Mouse (Mus musculus) thymus, adult 2 months (tissue): ENCODE results near the gene Ccdc125. TPM values are rescaled to one million over a fixed set of nuclear protein-coding genes. Genes with fewer than 3 reads are reported as not detected.
"Not testable (repeated sequence)": the region's sequence is repeated elsewhere in the genome, so short reads cannot be mapped to it uniquely, and the experiment has no call there.

Experiments used
- DNase-seq: peaks from one replicate; pipeline ENCODE4 v3.0.0; 2021
- H3K27ac ChIP-seq: fragments of 200-500 bp; 2 replicates; pipeline ENCODE4 v1.5.1; 2012; ENCODE audit warnings: low read length, control low read depth; ENCODE audit not compliant: control insufficient read depth, insufficient read depth
- H3K27me3 ChIP-seq: fragments of 200-500 bp; 2 replicates; pipeline ENCODE4 v1.6.1; 2012; ENCODE audit warnings: mild to moderate bottlenecking, low read length, moderate library complexity, mixed read lengths; ENCODE audit not compliant: control insufficient read depth, insufficient read depth
- H3K36me3 ChIP-seq: fragments of 200-500 bp; 2 replicates; pipeline ENCODE4 v1.6.1; 2012; ENCODE audit warnings: mild to moderate bottlenecking, low read length, moderate library complexity; ENCODE audit not compliant: control insufficient read depth, insufficient read depth
- H3K4me1 ChIP-seq: fragments of 200-500 bp; replicated peaks from 2 replicates; pipeline ENCODE4 v1.6.1; 2012; ENCODE audit warnings: low read length; ENCODE audit not compliant: control insufficient read depth, insufficient read depth
- H3K4me3 ChIP-seq: fragments of 200-500 bp; 2 replicates; pipeline ENCODE4 v1.5.1; 2012; ENCODE audit warnings: mild to moderate bottlenecking, low read length, control low read depth, moderate library complexity; ENCODE audit not compliant: control insufficient read depth, insufficient read depth
- CTCF ChIP-seq: fragments of 200-500 bp; IDR thresholded peaks from 2 replicates; pipeline ENCODE4 v1.5.1; 2012; ENCODE audit warnings: mild to moderate bottlenecking, control low read depth, low read length, moderate library complexity, borderline replicate concordance; ENCODE audit not compliant: control insufficient read depth, poor library complexity, insufficient read depth; ENCODE audit errors: extremely low read depth
- POLR2A ChIP-seq: fragments of 200-500 bp; IDR thresholded peaks from 2 replicates; pipeline ENCODE4 v1.6.1; 2012; ENCODE audit warnings: mild to moderate bottlenecking, low read length, control low read depth, moderate library complexity; ENCODE audit not compliant: control insufficient read depth, poor library complexity, insufficient read depth; ENCODE audit errors: extremely low read depth
- WGBS: fragments of 180-500 bp; shearing (Covaris S2); methylation state at CpG from one replicate; pipeline ENCODE4 v1.1.7; 2018; 5-methylcytosine and 5-hydroxymethylcytosine counted together
- polyA plus RNA-seq: library from polyadenylated mRNA; depleted of rRNA; stranded (reverse); fragments of >200 nt; gene quantifications from 2 replicates; pipeline ENCODE4 v1.2.3, GENCODE M21; 2012

Ccdc125 gene
- polyA plus RNA-seq, 1 experiment, result 2.3 TPM

GRCm38 (mm10) chr13:100730861-100731176 lies 61.3 kb downstream of the Ccdc125 start, which contains the start of gene Cdk7:
Gene Cdk7 (minus strand): TSS chr13:100730939.
- under 1% methylated on average over 19 of the region's 19 CpGs for WGBS
- Histone ChIP-seq H3K4me3 (peak within 1 kb of the TSS; percentile 70), H3K27me3 (no peaks in the 10 kb centered on the region), H3K27ac (peak within 1 kb of the TSS; percentile 12; the same call in 1 of the 2 replicates), H3K4me1 (peaks cover 2% of the 10 kb centered on the region), H3K36me3 (no peaks in the 10 kb centered on the region)
- TF ChIP-seq CTCF, result no peak
- TF ChIP-seq POLR2A, result 0 out of 2 replicates have a peak, but pooled peaks have one; percentile 37
- peak; percentile 92 for DNase-seq

- DNase-seq, H3K36me3 ChIP-seq, H3K4me1 ChIP-seq, H3K27me3 ChIP-seq, H3K27ac ChIP-seq, H3K4me3 ChIP-seq: not testable (repeated sequence)
- 90% methylated on average over 6 of the region's 6 CpGs for WGBS
Measured at GRCm38 (mm10) chr13:100731462-100732046, 62.0 kb downstream of the Ccdc125 start.

GRCm38 (mm10) chr13:100732756-100733155 lies 63.2 kb downstream of the Ccdc125 start:
- Histone ChIP-seq H3K4me1 (peaks cover 2% of the 10 kb centered on the region), H3K27ac (no peak overlapping the region), H3K4me3 (no peak overlapping the region), H3K27me3 (no peaks in the 10 kb centered on the region), H3K36me3 (peaks cover 3% of the 10 kb centered on the region; the same call in 1 of the 2 replicates)
- DNase-seq, result no peak
- TF ChIP-seq CTCF (no peak), POLR2A (no peak)
- 96% methylated on average over 2 of the region's 2 CpGs for WGBS

GRCm38 (mm10) chr13:100742831-100743230 lies 73.3 kb downstream of the Ccdc125 start:
- Histone ChIP-seq H3K4me3 (no peak overlapping the region), H3K4me1 (peaks cover 6% of the 10 kb centered on the region; the same call in 1 of the 2 replicates), H3K27me3 (no peaks in the 10 kb centered on the region), H3K36me3 (0 out of 2 replicates have a peak, but pooled peaks cover 4% of the 10 kb centered on the region), H3K27ac (no peak overlapping the region)
- TF ChIP-seq CTCF (no peak), POLR2A (no peak)
- no peak for DNase-seq
- WGBS, result 95% methylated on average over 5 of the region's 5 CpGs

GRCm38 (mm10) chr13:100743346-100744035 lies 74.0 kb downstream of the Ccdc125 start:
- WGBS, result 86% methylated on average over 11 of the region's 11 CpGs
- no peak for DNase-seq
- Histone ChIP-seq H3K27ac (no peak overlapping the region), H3K27me3 (no peaks in the 10 kb centered on the region), H3K36me3 (0 out of 2 replicates have a peak, but pooled peaks cover 4% of the 10 kb centered on the region), H3K4me3 (peak overlapping the region; percentile 71), H3K4me1 (peaks cover 6% of the 10 kb centered on the region; the same call in 1 of the 2 replicates)
- TF ChIP-seq POLR2A, result no peak
- no peak for TF ChIP-seq CTCF

- Histone ChIP-seq H3K4me1 (peaks cover 6% of the 10 kb centered on the region; the same call in 1 of the 2 replicates), H3K27ac (no peak within 1 kb of the TSS), H3K36me3 (0 out of 2 replicates have a peak, but pooled peaks cover under 1% of the 10 kb centered on the region), H3K4me3 (peak within 1 kb of the TSS; percentile 71), H3K27me3 (no peaks in the 10 kb centered on the region)
- TF ChIP-seq POLR2A (peak; percentile 44; the same call in 1 of the 2 replicates), CTCF (peak; percentile 53; the same call in 1 of the 2 replicates)
- under 1% methylated on average over 52 of the region's 52 CpGs for WGBS
- peak; percentile 95 for DNase-seq
Measured at GRCm38 (mm10) chr13:100744036-100744744, 74.7 kb downstream of the Ccdc125 start, which contains the start of gene Mrps36. Gene Mrps36 (minus strand): TSS chr13:100744659.
